Mouse (Mus musculus): ENCODE results near the gene Cirbp. TPM values are rescaled to one million over a fixed set of nuclear protein-coding genes. Genes with fewer than 3 reads are reported as not detected.

Gene Cirbp
- polyA plus RNA-seq, 1 experiment from 2014 or later, result 87.0 TPM

GRCm38 (mm10) chr10:80194441-80194840 lies 28.7 kb downstream of the Cirbp start:
- Histone ChIP-seq H3K27ac (ENCODE audit: low read depth) (no peak overlapping the region), H3K4me3 (ENCODE audit: low read depth, low read length) (no peak overlapping the region), H3K4me2 (ENCODE audit: low read depth, low read length) (no peak overlapping the region), H3K9ac (replicated peaks) (no peak overlapping the region), H3K27me3 (ENCODE audit: insufficient read depth, low read length) (peaks cover 41% of the 10 kb centered on the region), H3K36me3 (replicated peaks; ENCODE audit: insufficient read depth, low read length) (no peaks in the 10 kb centered on the region), H3K4me1 (ENCODE audit: insufficient read depth) (peaks cover 7% of the 10 kb centered on the region; the same call in 1 of the 2 replicates), H3K9me3 (ENCODE audit: low read length) (no peaks in the 10 kb centered on the region)
- no peak for TF ChIP-seq CTCF (IDR thresholded peaks at IDR 0.05; ENCODE audit: low read depth)
- TF ChIP-seq EP300 (IDR thresholded peaks at IDR 0.05; ENCODE audit: low read depth), result no peak
- DNase-seq (no peak), ATAC-seq (no peak)
- WGBS (ENCODE audit: insufficient replicate concordance), result 74% methylated on average over 8 of the region's 8 CpGs

- H3K9me3 ChIP-seq (ENCODE audit: low read length), result no peaks in the 10 kb centered on the region
- DNase-seq (no peak), ATAC-seq (no peak)
- peaks cover 24% of the 10 kb centered on the region for H3K27me3 ChIP-seq (ENCODE audit: insufficient read depth, low read length)
- no peak overlapping the region for H3K4me2 ChIP-seq (ENCODE audit: low read depth, low read length)
- H3K27ac ChIP-seq (ENCODE audit: low read depth), result no peak overlapping the region
- 87% methylated on average over 1 of the region's 1 CpGs for WGBS (ENCODE audit: insufficient replicate concordance)
- no peaks in the 10 kb centered on the region for H3K4me1 ChIP-seq (ENCODE audit: insufficient read depth)
- no peak for TF ChIP-seq EP300 (IDR thresholded peaks at IDR 0.05; ENCODE audit: low read depth)
- TF ChIP-seq CTCF (IDR thresholded peaks at IDR 0.05; ENCODE audit: low read depth), result no peak
- no peak overlapping the region for H3K4me3 ChIP-seq (ENCODE audit: low read depth, low read length)
- H3K9ac ChIP-seq (replicated peaks), result no peak overlapping the region
- H3K36me3 ChIP-seq (replicated peaks; ENCODE audit: insufficient read depth, low read length), result no peaks in the 10 kb centered on the region
Observed at GRCm38 (mm10) chr10:80196167-80196566, 30.4 kb downstream of the Cirbp start.

GRCm38 (mm10) chr10:80196778-80197581 lies 31.2 kb downstream of the Cirbp start:
- H3K27me3 ChIP-seq (ENCODE audit: insufficient read depth, low read length), result peaks cover 16% of the 10 kb centered on the region
- H3K36me3 ChIP-seq (replicated peaks; ENCODE audit: insufficient read depth, low read length), result no peaks in the 10 kb centered on the region
- no peak overlapping the region for H3K27ac ChIP-seq (ENCODE audit: low read depth)
- TF ChIP-seq EP300 (IDR thresholded peaks at IDR 0.05; ENCODE audit: low read depth) (no peak), CTCF (IDR thresholded peaks at IDR 0.05; ENCODE audit: low read depth) (no peak)
- no peaks in the 10 kb centered on the region for H3K9me3 ChIP-seq (ENCODE audit: low read length)
- ATAC-seq, result no peak
- 78% methylated on average over 33 of the region's 33 CpGs for WGBS (ENCODE audit: insufficient replicate concordance)
- no peak overlapping the region for H3K4me2 ChIP-seq (ENCODE audit: low read depth, low read length)
- no peak for DNase-seq
- H3K4me1 ChIP-seq (ENCODE audit: insufficient read depth), result no peaks in the 10 kb centered on the region
- H3K4me3 ChIP-seq (ENCODE audit: low read depth, low read length), result no peak overlapping the region
- H3K9ac ChIP-seq (replicated peaks), result no peak overlapping the region

- peak; percentile 79 for ATAC-seq
- peak; percentile 85 for DNase-seq
- H3K9me3 ChIP-seq (ENCODE audit: low read length), result no peaks in the 10 kb centered on the region
- TF ChIP-seq EP300 (IDR thresholded peaks at IDR 0.05; ENCODE audit: low read depth) (no peak), CTCF (IDR thresholded peaks at IDR 0.05; ENCODE audit: low read depth) (peak; percentile 94)
- H3K27ac ChIP-seq (ENCODE audit: low read depth), result no peak overlapping the region
- H3K4me2 ChIP-seq (ENCODE audit: low read depth, low read length), result no peak overlapping the region
- no peak overlapping the region for H3K9ac ChIP-seq (replicated peaks)
- 43% methylated on average over 3 of the region's 3 CpGs for WGBS (ENCODE audit: insufficient replicate concordance)
- no peaks in the 10 kb centered on the region for H3K36me3 ChIP-seq (replicated peaks; ENCODE audit: insufficient read depth, low read length)
- no peak overlapping the region for H3K4me3 ChIP-seq (ENCODE audit: low read depth, low read length)
- 0 out of 2 replicates have a peak, but pooled peaks cover 5% of the 10 kb centered on the region for H3K27me3 ChIP-seq (ENCODE audit: insufficient read depth, low read length)
- H3K4me1 ChIP-seq (ENCODE audit: insufficient read depth), result no peaks in the 10 kb centered on the region
Observed at GRCm38 (mm10) chr10:80199440-80200008, 33.7 kb downstream of the Cirbp start.

GRCm38 (mm10) chr10:80200485-80200884 lies 34.7 kb downstream of the Cirbp start:
- no peaks in the 10 kb centered on the region for H3K4me1 ChIP-seq (ENCODE audit: insufficient read depth)
- 75% methylated on average over 6 of the region's 6 CpGs for WGBS (ENCODE audit: insufficient replicate concordance)
- no peak for ATAC-seq
- TF ChIP-seq EP300 (IDR thresholded peaks at IDR 0.05; ENCODE audit: low read depth) (no peak), CTCF (IDR thresholded peaks at IDR 0.05; ENCODE audit: low read depth) (no peak)
- no peak overlapping the region for H3K4me3 ChIP-seq (ENCODE audit: low read depth, low read length)
- H3K27me3 ChIP-seq (ENCODE audit: insufficient read depth, low read length), result 0 out of 2 replicates have a peak, but pooled peaks cover 5% of the 10 kb centered on the region
- no peak overlapping the region for H3K9ac ChIP-seq (replicated peaks)
- no peak for DNase-seq
- no peaks in the 10 kb centered on the region for H3K36me3 ChIP-seq (replicated peaks; ENCODE audit: insufficient read depth, low read length)
- no peaks in the 10 kb centered on the region for H3K9me3 ChIP-seq (ENCODE audit: low read length)
- no peak overlapping the region for H3K27ac ChIP-seq (ENCODE audit: low read depth)
- H3K4me2 ChIP-seq (ENCODE audit: low read depth, low read length), result no peak overlapping the region

- Histone ChIP-seq H3K4me3 (ENCODE audit: low read depth, low read length) (no peak overlapping the region), H3K27ac (ENCODE audit: low read depth) (no peak overlapping the region), H3K36me3 (replicated peaks; ENCODE audit: insufficient read depth, low read length) (no peaks in the 10 kb centered on the region), H3K9ac (replicated peaks) (no peak overlapping the region), H3K27me3 (ENCODE audit: insufficient read depth, low read length) (no peaks in the 10 kb centered on the region), H3K4me2 (ENCODE audit: low read depth, low read length) (no peak overlapping the region), H3K4me1 (ENCODE audit: insufficient read depth) (no peaks in the 10 kb centered on the region), H3K9me3 (ENCODE audit: low read length) (no peaks in the 10 kb centered on the region)
- DNase-seq (no peak), ATAC-seq (no peak)
- WGBS (ENCODE audit: insufficient replicate concordance), result 48% methylated on average over 7 of the region's 7 CpGs
- TF ChIP-seq EP300 (IDR thresholded peaks at IDR 0.05; ENCODE audit: low read depth), result no peak
- TF ChIP-seq CTCF (IDR thresholded peaks at IDR 0.05; ENCODE audit: low read depth), result no peak
Observed at GRCm38 (mm10) chr10:80204055-80204454, 38.3 kb downstream of the Cirbp start.
